Mouse (Mus musculus): ENCODE measurements around the gene Milr1.
"Not testable (repeated sequence)": the region's sequence is repeated elsewhere in the genome, so short reads cannot be mapped to it uniquely, and the experiment has no call there.

The Milr1 gene

GRCm38 (mm10) chr11:106776960-106777359 lies 25.9 kb downstream of the Milr1 start:
- DNase-seq (ENCODE audit: low read depth): no peak

- peak; percentile 61 for DNase-seq (ENCODE audit: low read depth)
Observed at GRCm38 (mm10) chr11:106777395-106777794, 26.4 kb downstream of the Milr1 start.

- DNase-seq (ENCODE audit: low read depth): peak; percentile 77
Observed at GRCm38 (mm10) chr11:106778132-106778531, 27.1 kb downstream of the Milr1 start.

- no peak for DNase-seq (ENCODE audit: low read depth)
Observed at GRCm38 (mm10) chr11:106778589-106779387, 27.8 kb downstream of the Milr1 start.

GRCm38 (mm10) chr11:106779388-106780088 lies 28.5 kb downstream of the Milr1 start, which contains the start of gene Polg2:
Gene Polg2 (minus strand): TSS chr11:106779537.
- DNase-seq (ENCODE audit: low read depth): peak; percentile 98

- no peak for DNase-seq (ENCODE audit: low read depth)
Observed at GRCm38 (mm10) chr11:106780089-106780425, 29.0 kb downstream of the Milr1 start.

GRCm38 (mm10) chr11:106780590-106781220 lies 29.7 kb downstream of the Milr1 start:
- peak; percentile 62 for DNase-seq (ENCODE audit: low read depth)

GRCm38 (mm10) chr11:106782271-106782670 lies 31.2 kb downstream of the Milr1 start:
- peak; percentile 56 for DNase-seq (ENCODE audit: low read depth)

GRCm38 (mm10) chr11:106782841-106783764 lies 32.1 kb downstream of the Milr1 start:
- DNase-seq (ENCODE audit: low read depth): peak; percentile 62

- no peak for DNase-seq (ENCODE audit: low read depth)
Observed at GRCm38 (mm10) chr11:106784476-106784875, 33.5 kb downstream of the Milr1 start.

- DNase-seq (ENCODE audit: low read depth): peak; percentile 37
Observed at GRCm38 (mm10) chr11:106785043-106785442, 34.0 kb downstream of the Milr1 start.

- DNase-seq (ENCODE audit: low read depth): peak; percentile 92
Observed at GRCm38 (mm10) chr11:106787131-106788025, 36.4 kb downstream of the Milr1 start.

- peak; percentile 99 for DNase-seq (ENCODE audit: low read depth)
Observed at GRCm38 (mm10) chr11:106788026-106788774, 37.2 kb downstream of the Milr1 start.

- DNase-seq (ENCODE audit: low read depth): peak; percentile 100
Observed at GRCm38 (mm10) chr11:106788775-106789459, 37.9 kb downstream of the Milr1 start, which contains the start of the genes Ddx5 and Cep95. Gene Ddx5 (minus strand): TSS chr11:106789185. Gene Cep95 (plus strand): TSS chr11:106789252.

GRCm38 (mm10) chr11:106789649-106790048 lies 38.6 kb downstream of the Milr1 start:
- DNase-seq (ENCODE audit: low read depth): no peak

GRCm38 (mm10) chr11:106793846-106794245 lies 42.8 kb downstream of the Milr1 start:
- peak; percentile 53 for DNase-seq (ENCODE audit: low read depth)

- no peak for DNase-seq (ENCODE audit: low read depth)
Observed at GRCm38 (mm10) chr11:106795679-106796078, 44.7 kb downstream of the Milr1 start.

- DNase-seq (ENCODE audit: low read depth): no peak
Observed at GRCm38 (mm10) chr11:106802069-106802627, 51.1 kb downstream of the Milr1 start.

GRCm38 (mm10) chr11:106807442-106807841 lies 56.4 kb downstream of the Milr1 start:
- not testable (repeated sequence) for DNase-seq (ENCODE audit: low read depth)

All from induced T-regulatory cell, adult 2 months (primary cell).